Mouse (Mus musculus): ENCODE results near the gene Usp33.

DNA sequence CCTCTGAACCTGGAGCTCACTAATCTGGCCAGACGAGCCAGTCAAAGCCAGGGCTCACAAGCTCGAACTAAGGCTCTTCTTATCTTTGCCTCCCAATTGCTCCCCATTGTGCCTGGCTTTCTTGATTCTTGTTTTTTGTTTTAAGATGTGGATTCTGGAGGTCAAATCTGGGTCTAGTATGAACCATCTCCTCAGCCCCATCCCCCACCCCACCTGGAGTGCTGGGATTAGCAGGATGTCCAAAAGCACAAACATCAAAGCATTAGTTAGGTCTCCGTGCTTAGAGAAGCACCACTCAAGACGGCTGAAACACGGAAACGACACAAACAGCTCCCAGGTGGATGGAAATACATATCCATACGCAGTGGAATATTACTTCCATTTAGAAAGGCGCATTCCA, 10.2 kb upstream of the Usp33 start:
- TF ChIP-seq CTCF (IDR thresholded peaks at IDR 0.05; ENCODE audit: low read depth), result no peak
- TF ChIP-seq EP300 (IDR thresholded peaks at IDR 0.05; ENCODE audit: low read depth), result no peak

Measured in heart, postnatal 0 days (tissue).